Mouse (Mus musculus): ENCODE data around the gene Ankar. TPM values are rescaled to one million over a fixed set of nuclear protein-coding genes. Genes with fewer than 3 reads are reported as not detected.
A peak's percentile ranks its signal among the peaks of the same experiment; 100 is the strongest.

Gene Ankar
- total RNA-seq, 2 experiments from 2014 or later: not detected

- no peak for ATAC-seq (replicated peaks; ENCODE audit: poor library complexity, severe bottlenecking)
These were observed 14.2 kb upstream of the Ankar start for GRCm38 (mm10) chr1:72714547-72714946.

GRCm38 (mm10) chr1:72711684-72712083 lies 11.3 kb upstream of the Ankar start:
- no peak for ATAC-seq (replicated peaks; ENCODE audit: poor library complexity, severe bottlenecking)

- peak; percentile 91 for ATAC-seq (replicated peaks; ENCODE audit: poor library complexity, severe bottlenecking)
These were observed 10.6 kb upstream of the Ankar start, which contains the start of gene Rpl37a for GRCm38 (mm10) chr1:72710753-72711653. Rpl37a (plus strand) TSS chr1:72711290.

GRCm38 (mm10) chr1:72707525-72707924 lies 7.1 kb upstream of the Ankar start:
- no peak for ATAC-seq (replicated peaks; ENCODE audit: poor library complexity, severe bottlenecking)

- no peak for ATAC-seq (replicated peaks; ENCODE audit: poor library complexity, severe bottlenecking)
These were observed 1.7 kb downstream of the Ankar start for GRCm38 (mm10) chr1:72698651-72699050.

- no peak for ATAC-seq (replicated peaks; ENCODE audit: poor library complexity, severe bottlenecking)
These were observed 4.1 kb downstream of the Ankar start for GRCm38 (mm10) chr1:72696256-72696655.

- ATAC-seq (replicated peaks; ENCODE audit: poor library complexity, severe bottlenecking): no peak
These were observed 27.3 kb downstream of the Ankar start for GRCm38 (mm10) chr1:72673070-72673469.

- peak; percentile 80 for ATAC-seq (replicated peaks; ENCODE audit: poor library complexity, severe bottlenecking)
These were observed 59.5 kb downstream of the Ankar start for GRCm38 (mm10) chr1:72640658-72641410.

- ATAC-seq (replicated peaks; ENCODE audit: poor library complexity, severe bottlenecking): no peak
These were observed 65.2 kb downstream of the Ankar start for GRCm38 (mm10) chr1:72635221-72635620.

- no peak for ATAC-seq (replicated peaks; ENCODE audit: poor library complexity, severe bottlenecking)
These were observed 88.2 kb downstream of the Ankar start for GRCm38 (mm10) chr1:72612172-72612571.

- ATAC-seq (replicated peaks; ENCODE audit: poor library complexity, severe bottlenecking): no peak
These were observed 90.2 kb downstream of the Ankar start for GRCm38 (mm10) chr1:72609887-72610877.

GRCm38 (mm10) chr1:72609129-72609528 lies 91.2 kb downstream of the Ankar start:
- ATAC-seq (replicated peaks; ENCODE audit: poor library complexity, severe bottlenecking): no peak

- ATAC-seq (replicated peaks; ENCODE audit: poor library complexity, severe bottlenecking): no peak
These were observed 94.1 kb downstream of the Ankar start for GRCm38 (mm10) chr1:72606186-72606673.

- no peak for ATAC-seq (replicated peaks; ENCODE audit: poor library complexity, severe bottlenecking)
These were observed 97.6 kb downstream of the Ankar start for GRCm38 (mm10) chr1:72602803-72603202.

- no peak for ATAC-seq (replicated peaks; ENCODE audit: poor library complexity, severe bottlenecking)
These were observed 98.2 kb downstream of the Ankar start for GRCm38 (mm10) chr1:72602186-72602585.

GRCm38 (mm10) chr1:72601233-72601632 lies 99.1 kb downstream of the Ankar start:
- no peak for ATAC-seq (replicated peaks; ENCODE audit: poor library complexity, severe bottlenecking)

- no peak for ATAC-seq (replicated peaks; ENCODE audit: poor library complexity, severe bottlenecking)
These were observed 99.6 kb downstream of the Ankar start for GRCm38 (mm10) chr1:72600778-72601177.

GRCm38 (mm10) chr1:72599146-72600101 lies 101.0 kb downstream of the Ankar start:
- ATAC-seq (replicated peaks; ENCODE audit: poor library complexity, severe bottlenecking): no peak

- no peak for ATAC-seq (replicated peaks; ENCODE audit: poor library complexity, severe bottlenecking)
These were observed 104.1 kb downstream of the Ankar start for GRCm38 (mm10) chr1:72596231-72596630.

Data from granulocyte monocyte progenitor cell, adult 5-6 weeks (primary cell).